Mouse (Mus musculus) retina, embryonic 14.5 days (tissue): ENCODE results near the gene Acsf2.
A peak's percentile ranks its signal among the peaks of the same experiment; 100 is the strongest.
"Not testable (repeated sequence)": the region's sequence is repeated elsewhere in the genome, so short reads cannot be mapped to it uniquely, and the experiment has no call there.

Experiments used
- DNase-seq: peaks from one replicate; pipeline ENCODE4 v3.0.0-alpha.2; 2015; ENCODE audit warnings: low spot score

Gene Acsf2

GRCm38 (mm10) chr11:94601321-94602281, at the start of gene Acsf2:
Acsf2 (minus strand) TSS chr11:94601871.
- peak; percentile 79 for DNase-seq

- DNase-seq, result not testable (repeated sequence)
Measured at GRCm38 (mm10) chr11:94651241-94651640, 49.6 kb upstream of the Acsf2 start.

GRCm38 (mm10) chr11:94646457-94646856, 44.8 kb upstream of the Acsf2 start:
- no peak for DNase-seq

- no peak for DNase-seq
Measured at GRCm38 (mm10) chr11:94644461-94645219, 43.0 kb upstream of the Acsf2 start.

- no peak for DNase-seq
Measured at GRCm38 (mm10) chr11:94634431-94634830, 32.8 kb upstream of the Acsf2 start.

- no peak for DNase-seq
Measured at GRCm38 (mm10) chr11:94632988-94633387, 31.3 kb upstream of the Acsf2 start.

- DNase-seq, result no peak
Measured at GRCm38 (mm10) chr11:94631969-94632368, 30.3 kb upstream of the Acsf2 start.

- no peak for DNase-seq
Measured at GRCm38 (mm10) chr11:94630199-94631011, 28.7 kb upstream of the Acsf2 start.

GRCm38 (mm10) chr11:94629884-94630198, 28.2 kb upstream of the Acsf2 start:
- DNase-seq, result no peak

GRCm38 (mm10) chr11:94629199-94629883, 27.7 kb upstream of the Acsf2 start, which contains the start of gene Lrrc59:
Lrrc59 (plus strand) TSS chr11:94629767.
- peak; percentile 95 for DNase-seq

GRCm38 (mm10) chr11:94622162-94622561, 20.5 kb upstream of the Acsf2 start:
- DNase-seq, result no peak

- no peak for DNase-seq
Measured at GRCm38 (mm10) chr11:94621458-94621852, 19.8 kb upstream of the Acsf2 start.

- DNase-seq, result no peak
Measured at GRCm38 (mm10) chr11:94620766-94621457, 19.2 kb upstream of the Acsf2 start.

GRCm38 (mm10) chr11:94617646-94618045, 16.0 kb upstream of the Acsf2 start:
- no peak for DNase-seq

- peak; percentile 31 for DNase-seq
Measured at GRCm38 (mm10) chr11:94615494-94615893, 13.8 kb upstream of the Acsf2 start.

- no peak for DNase-seq
Measured at GRCm38 (mm10) chr11:94614603-94615002, 12.9 kb upstream of the Acsf2 start.

GRCm38 (mm10) chr11:94610744-94611740, 9.4 kb upstream of the Acsf2 start:
- DNase-seq, result no peak

GRCm38 (mm10) chr11:94602356-94602955, 785 bp upstream of the Acsf2 start:
- no peak for DNase-seq

- DNase-seq, result no peak
Measured at GRCm38 (mm10) chr11:94600447-94600846, 1.2 kb downstream of the Acsf2 start.
